Mouse (Mus musculus): ENCODE measurements at regions not wholly inside any gene's neighbourhood (a gene's known extent, or its start where the extent isn't known, plus 50 kb on each side); places are given as distances from the start of the nearest gene placed in this dataset.

DNA sequence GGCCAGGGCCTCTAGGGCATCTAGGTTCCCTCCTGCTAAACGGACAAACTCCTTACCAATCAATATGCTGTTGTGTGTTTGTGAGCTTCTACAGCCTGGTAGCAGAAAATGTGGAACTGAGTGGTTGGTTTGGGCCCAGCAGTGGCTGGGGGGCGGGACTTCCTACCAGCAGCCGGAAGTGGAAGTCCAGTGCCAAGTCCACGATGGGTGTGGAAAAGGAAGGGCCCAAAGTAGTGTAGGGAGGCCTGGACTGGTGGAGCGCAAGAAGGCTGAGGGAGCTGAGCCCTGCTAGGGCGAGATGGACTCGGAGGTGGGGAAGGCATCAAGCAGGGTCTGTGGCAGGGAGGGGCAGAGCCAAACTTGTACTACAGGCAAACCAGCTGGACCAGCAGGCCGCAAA, 150.6 kb upstream of the Ufl1 start:
- ATAC-seq (ENCODE audit: insufficient number of reproducible peaks, low FRiP score) = no peak
- H3K4me3 ChIP-seq = no peak overlapping the region
- H3K27me3 ChIP-seq (replicated peaks) = no peaks in the 10 kb centered on the region
- no peaks in the 10 kb centered on the region for H3K9me3 ChIP-seq (replicated peaks)
- no peaks in the 10 kb centered on the region for H3K36me3 ChIP-seq
- WGBS = 80% methylated on average over 8 of the region's 8 CpGs
- H3K27ac ChIP-seq (ENCODE audit: poor library complexity, severe bottlenecking) = no peak overlapping the region
- H3K9ac ChIP-seq = no peak overlapping the region
- no peak overlapping the region for H3K4me2 ChIP-seq
- H3K4me1 ChIP-seq (replicated peaks) = no peaks in the 10 kb centered on the region

GRCm38 (mm10) chr4:25416330-25416729, 134.7 kb upstream of the Ufl1 start:
- WGBS = 72% methylated on average over 2 of the region's 2 CpGs
- H3K36me3 ChIP-seq = no peaks in the 10 kb centered on the region
- H3K4me3 ChIP-seq = no peak overlapping the region
- ATAC-seq (ENCODE audit: insufficient number of reproducible peaks, low FRiP score) = no peak
- H3K27ac ChIP-seq (ENCODE audit: poor library complexity, severe bottlenecking) = no peak overlapping the region
- H3K9ac ChIP-seq = no peak overlapping the region
- no peak overlapping the region for H3K4me2 ChIP-seq
- no peaks in the 10 kb centered on the region for H3K4me1 ChIP-seq (replicated peaks)
- no peaks in the 10 kb centered on the region for H3K9me3 ChIP-seq (replicated peaks)
- no peaks in the 10 kb centered on the region for H3K27me3 ChIP-seq (replicated peaks)

DNA sequence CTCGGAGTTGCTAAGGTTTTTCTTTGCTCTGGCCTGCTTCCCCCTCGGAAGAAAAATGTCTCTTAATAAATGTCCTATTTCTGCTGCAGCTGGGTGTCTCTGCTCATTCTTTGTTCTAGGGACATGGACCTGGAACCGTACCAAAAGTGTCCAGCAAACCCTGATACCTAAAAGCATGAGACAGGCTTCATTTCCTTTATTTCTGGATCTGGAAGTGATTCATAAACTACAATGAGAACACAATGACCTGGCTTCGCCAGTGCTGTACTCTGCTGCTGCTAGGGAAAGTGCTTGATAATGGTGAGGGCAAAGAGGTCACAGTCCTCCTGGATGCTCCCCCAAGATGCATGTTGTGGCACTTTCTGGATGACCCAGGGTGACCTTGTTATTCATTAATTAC, 128.8 kb upstream of the Ufl1 start:
- no peaks in the 10 kb centered on the region for H3K27me3 ChIP-seq (replicated peaks)
- no peak overlapping the region for H3K4me2 ChIP-seq
- H3K36me3 ChIP-seq = no peaks in the 10 kb centered on the region
- no peak overlapping the region for H3K9ac ChIP-seq
- 0 out of 2 replicates have a peak, but pooled peaks have one; percentile 45 for ATAC-seq (ENCODE audit: insufficient number of reproducible peaks, low FRiP score)
- no peaks in the 10 kb centered on the region for H3K9me3 ChIP-seq (replicated peaks)
- H3K4me1 ChIP-seq (replicated peaks) = no peaks in the 10 kb centered on the region
- H3K27ac ChIP-seq (ENCODE audit: poor library complexity, severe bottlenecking) = no peak overlapping the region
- WGBS = 53% methylated on average over 4 of the region's 4 CpGs
- H3K4me3 ChIP-seq = no peak overlapping the region

GRCm38 (mm10) chr4:25408696-25409448, 127.3 kb upstream of the Ufl1 start:
- Histone ChIP-seq H3K27ac (ENCODE audit: poor library complexity, severe bottlenecking) (no peak overlapping the region), H3K9ac (no peak overlapping the region), H3K9me3 (replicated peaks) (no peaks in the 10 kb centered on the region), H3K4me1 (replicated peaks) (no peaks in the 10 kb centered on the region), H3K4me2 (no peak overlapping the region), H3K27me3 (replicated peaks) (no peaks in the 10 kb centered on the region), H3K36me3 (no peaks in the 10 kb centered on the region), H3K4me3 (no peak overlapping the region)
- 31% methylated on average over 3 of the region's 3 CpGs for whole genome bisulfite sequencing
- ATAC-seq (ENCODE audit: insufficient number of reproducible peaks, low FRiP score) = no peak

- Histone ChIP-seq H3K4me1 (replicated peaks) (no peaks in the 10 kb centered on the region), H3K36me3 (no peaks in the 10 kb centered on the region), H3K9ac (no peak overlapping the region), H3K4me3 (no peak overlapping the region), H3K4me2 (no peak overlapping the region), H3K27me3 (replicated peaks) (no peaks in the 10 kb centered on the region), H3K27ac (ENCODE audit: poor library complexity, severe bottlenecking) (no peak overlapping the region), H3K9me3 (replicated peaks) (no peaks in the 10 kb centered on the region)
- WGBS = 67% methylated on average over 4 of the region's 4 CpGs
- no peak for ATAC-seq (ENCODE audit: insufficient number of reproducible peaks, low FRiP score)
Observed at GRCm38 (mm10) chr4:25407842-25408241, 126.2 kb upstream of the Ufl1 start.

DNA sequence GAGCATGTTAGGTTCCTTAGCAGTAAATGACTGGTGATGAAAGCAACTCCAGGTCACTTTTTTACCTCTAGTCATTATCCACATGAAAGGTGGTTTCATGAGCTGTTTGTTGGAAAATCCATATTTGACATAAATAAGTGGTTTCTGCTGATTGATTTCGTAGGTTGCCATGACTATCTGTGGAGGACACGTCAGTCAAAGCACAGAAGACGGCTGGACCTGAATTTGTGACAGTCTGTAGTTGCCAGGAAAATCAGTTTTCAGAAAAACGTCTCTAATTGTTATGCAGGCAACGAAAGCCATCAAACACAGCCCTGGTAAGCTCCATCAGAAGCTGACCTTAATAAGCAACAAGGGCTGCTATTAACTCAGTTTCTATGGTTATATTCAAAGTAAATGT, 107.9 kb upstream of the Ufl1 start:
- H3K27ac ChIP-seq (ENCODE audit: poor library complexity, severe bottlenecking) = no peak overlapping the region
- H3K9ac ChIP-seq = no peak overlapping the region
- WGBS = 68% methylated on average over 5 of the region's 5 CpGs
- no peak for ATAC-seq (ENCODE audit: insufficient number of reproducible peaks, low FRiP score)
- no peaks in the 10 kb centered on the region for H3K27me3 ChIP-seq (replicated peaks)
- no peak overlapping the region for H3K4me3 ChIP-seq
- H3K4me2 ChIP-seq = no peak overlapping the region
- no peaks in the 10 kb centered on the region for H3K4me1 ChIP-seq (replicated peaks)
- H3K36me3 ChIP-seq = no peaks in the 10 kb centered on the region
- no peaks in the 10 kb centered on the region for H3K9me3 ChIP-seq (replicated peaks)

GRCm38 (mm10) chr4:25372041-25372440, 90.4 kb upstream of the Ufl1 start:
- no peak for ATAC-seq (ENCODE audit: insufficient number of reproducible peaks, low FRiP score)
- H3K4me3 ChIP-seq = no peak overlapping the region
- 62% methylated on average over 4 of the region's 4 CpGs for WGBS

DNA sequence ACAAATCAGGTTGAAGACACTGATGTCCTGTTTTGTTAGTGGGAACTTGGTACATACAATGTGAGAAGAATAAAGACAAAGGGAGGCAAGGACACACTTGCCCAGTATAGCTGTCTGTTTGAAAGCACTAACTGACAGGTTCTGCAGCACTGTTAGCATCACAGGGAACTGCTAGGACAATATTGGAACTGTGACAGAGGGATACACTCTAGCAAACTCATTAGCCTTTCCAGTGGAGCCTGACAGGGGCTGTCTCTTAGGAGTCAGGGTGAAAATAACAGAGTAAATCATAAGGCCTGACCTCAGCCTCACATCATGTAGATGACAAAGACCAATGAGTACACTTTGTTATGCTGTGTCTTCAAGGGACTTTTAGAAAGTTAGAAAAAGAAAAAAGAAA, 82.8 kb upstream of the Ufl1 start:
- Histone ChIP-seq H3K4me3 (no peak overlapping the region), H3K9ac (no peak overlapping the region), H3K4me1 (replicated peaks) (no peaks in the 10 kb centered on the region), H3K9me3 (replicated peaks) (no peaks in the 10 kb centered on the region), H3K27ac (ENCODE audit: poor library complexity, severe bottlenecking) (no peak overlapping the region), H3K27me3 (replicated peaks) (no peaks in the 10 kb centered on the region), H3K36me3 (no peaks in the 10 kb centered on the region), H3K4me2 (no peak overlapping the region)
- no peak for ATAC-seq (ENCODE audit: insufficient number of reproducible peaks, low FRiP score)

More at GRCm38 (mm10) chr4:25372041-25372440, 90.4 kb upstream of the Ufl1 start:
- Histone ChIP-seq H3K27ac (ENCODE audit: poor library complexity, severe bottlenecking) (no peak overlapping the region), H3K4me2 (no peak overlapping the region), H3K27me3 (replicated peaks) (no peaks in the 10 kb centered on the region), H3K9ac (no peak overlapping the region), H3K36me3 (no peaks in the 10 kb centered on the region), H3K9me3 (replicated peaks) (no peaks in the 10 kb centered on the region), H3K4me1 (replicated peaks) (no peaks in the 10 kb centered on the region)

GRCm38 (mm10) chr4:25337638-25338037, 56.0 kb upstream of the Ufl1 start:
- Histone ChIP-seq H3K9ac (no peak overlapping the region), H3K27me3 (replicated peaks) (no peaks in the 10 kb centered on the region), H3K4me3 (no peak overlapping the region), H3K36me3 (no peaks in the 10 kb centered on the region), H3K4me2 (no peak overlapping the region), H3K4me1 (replicated peaks) (no peaks in the 10 kb centered on the region), H3K9me3 (replicated peaks) (no peaks in the 10 kb centered on the region), H3K27ac (ENCODE audit: poor library complexity, severe bottlenecking) (no peak overlapping the region)
- 81% methylated on average over 1 of the region's 1 CpGs for WGBS
- ATAC-seq (ENCODE audit: insufficient number of reproducible peaks, low FRiP score) = no peak

Measured in heart, embryonic 12.5 days (tissue).